Mouse (Mus musculus): ENCODE data around the gene Txn2. TPM values are rescaled to one million over a fixed set of nuclear protein-coding genes. Genes with fewer than 3 reads are reported as not detected.

The Txn2 gene
- polyA plus RNA-seq, 1 experiment from 2014 or later, result 182 TPM

DNA sequence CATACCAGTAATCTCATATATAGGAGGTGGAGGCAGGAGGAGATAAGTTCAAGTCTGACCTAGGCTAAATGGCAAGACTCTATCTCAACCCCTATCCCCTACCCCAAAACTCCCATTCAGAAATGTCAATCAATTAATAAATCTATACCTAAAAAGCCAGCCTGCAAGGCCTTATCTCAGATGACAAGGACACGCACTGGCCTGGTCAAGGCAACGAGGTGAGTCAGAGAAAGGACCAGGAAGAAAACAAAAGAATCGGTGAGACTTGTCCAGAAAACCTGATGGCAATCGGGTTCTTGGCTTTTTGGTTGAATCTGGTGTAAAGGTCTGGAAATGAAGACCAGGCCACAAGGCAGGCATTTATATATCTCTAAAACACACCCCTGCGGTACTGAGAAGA lies 1.9 kb downstream of the Txn2 start:
- no peak overlapping the region for H3K27ac ChIP-seq (ENCODE audit: low read length)
- no peaks in the 10 kb centered on the region for H3K27me3 ChIP-seq (ENCODE audit: control insufficient read depth, insufficient read depth, low read depth, low read length)
- WGBS, result 95% methylated on average over 5 of the region's 5 CpGs
- H3K36me3 ChIP-seq (ENCODE audit: control insufficient read depth, insufficient read depth, low read length), result peaks cover 26% of the 10 kb centered on the region
- no peak for ATAC-seq (ENCODE audit: low read depth)
- no peak overlapping the region for H3K4me3 ChIP-seq (ENCODE audit: low read length)
- no peak overlapping the region for H3K9ac ChIP-seq (ENCODE audit: low read length)
- H3K4me2 ChIP-seq (ENCODE audit: low read depth, low read length), result no peak overlapping the region
- H3K4me1 ChIP-seq (replicated peaks; ENCODE audit: control insufficient read depth, insufficient read depth, low read length), result peaks cover 15% of the 10 kb centered on the region
- no peaks in the 10 kb centered on the region for H3K9me3 ChIP-seq (ENCODE audit: control insufficient read depth, low read length)

DNA sequence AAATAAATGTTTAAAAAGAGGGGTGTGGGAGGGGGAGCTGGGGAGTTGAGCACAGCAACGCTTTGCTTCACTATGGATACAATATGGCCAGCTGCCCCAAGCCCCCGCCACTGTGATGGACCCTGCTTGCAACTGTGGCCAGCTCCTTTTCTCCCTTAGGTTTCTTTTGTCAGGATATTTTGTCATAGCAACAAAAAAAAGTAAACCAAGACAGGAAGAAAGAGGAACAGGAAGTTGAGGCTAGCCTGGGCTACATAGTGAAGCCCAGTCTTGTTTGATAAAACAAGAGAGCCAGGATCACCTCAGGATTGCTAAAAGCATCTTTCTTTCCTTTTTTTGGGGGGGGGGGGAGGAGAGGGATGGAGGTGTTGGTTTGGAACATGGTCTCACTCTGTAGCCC lies 3.6 kb downstream of the Txn2 start:
- Histone ChIP-seq H3K36me3 (ENCODE audit: control insufficient read depth, insufficient read depth, low read length) (peaks cover 26% of the 10 kb centered on the region), H3K4me3 (ENCODE audit: low read length) (no peak overlapping the region), H3K27me3 (ENCODE audit: control insufficient read depth, insufficient read depth, low read depth, low read length) (no peaks in the 10 kb centered on the region), H3K4me1 (replicated peaks; ENCODE audit: control insufficient read depth, insufficient read depth, low read length) (peaks cover 15% of the 10 kb centered on the region), H3K27ac (ENCODE audit: low read length) (no peak overlapping the region), H3K9me3 (ENCODE audit: control insufficient read depth, low read length) (no peaks in the 10 kb centered on the region), H3K9ac (ENCODE audit: low read length) (no peak overlapping the region), H3K4me2 (ENCODE audit: low read depth, low read length) (no peak overlapping the region)
- WGBS, result 88% methylated on average over 2 of the region's 2 CpGs
- ATAC-seq (ENCODE audit: low read depth), result no peak

DNA sequence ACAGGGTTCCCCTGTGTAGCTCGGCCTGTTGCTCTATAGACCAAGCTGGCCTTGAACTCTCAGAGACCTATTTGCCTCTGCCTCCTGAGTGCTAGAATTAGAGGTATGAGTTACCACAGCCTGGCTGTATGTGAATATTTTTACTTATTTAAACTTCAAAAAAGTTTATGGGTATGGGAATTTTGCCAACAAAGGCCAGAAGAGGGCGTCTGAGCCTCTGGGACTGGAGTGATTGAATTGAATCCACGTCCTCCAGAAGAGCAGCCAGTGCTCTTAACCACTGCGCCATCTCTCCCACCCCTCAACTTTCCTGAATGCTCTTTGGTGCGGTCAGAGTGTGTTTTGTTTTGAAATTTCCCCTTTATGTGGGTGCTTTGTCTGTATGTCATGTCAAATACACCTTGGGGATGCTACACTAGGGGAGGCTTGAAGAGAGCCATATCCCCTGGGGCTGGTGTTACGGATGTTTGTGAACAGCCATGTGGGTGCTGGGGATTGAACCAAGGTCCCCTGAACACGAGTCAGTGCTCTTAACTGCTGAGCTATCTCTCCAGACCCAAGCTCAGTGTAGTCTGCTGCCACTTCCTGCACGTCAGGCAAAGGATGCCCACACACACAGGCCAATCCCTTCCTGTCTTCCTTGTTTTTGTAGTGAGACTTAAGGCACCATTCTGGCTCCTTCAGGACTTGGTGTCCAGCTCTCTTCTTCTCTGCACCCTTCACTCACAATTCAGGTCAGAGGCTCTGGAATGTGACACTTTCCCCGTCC lies 5.4 kb downstream of the Txn2 start:
- H3K27ac ChIP-seq (ENCODE audit: low read length), result no peak overlapping the region
- no peak for ATAC-seq (ENCODE audit: low read depth)
- 59% methylated on average over 9 of the region's 9 CpGs for WGBS

DNA sequence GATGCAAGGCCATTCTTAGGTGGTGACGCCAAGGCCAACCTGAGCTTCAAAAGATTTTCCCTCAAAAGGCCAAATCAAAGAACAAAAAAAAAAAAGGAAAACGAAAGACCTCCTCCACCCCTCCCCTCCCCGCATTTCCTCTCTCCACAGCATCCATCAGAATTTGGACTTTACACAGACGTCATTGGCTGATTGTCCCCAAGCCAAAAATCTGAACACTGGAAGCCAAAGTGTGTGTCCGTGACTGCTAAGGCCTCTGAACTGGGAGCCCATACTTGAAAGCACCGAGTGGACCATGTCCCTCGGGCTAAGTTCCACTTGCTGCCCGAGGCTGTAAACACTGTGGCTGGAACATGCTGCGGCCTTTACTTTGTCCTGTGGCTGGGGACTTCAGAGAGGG lies 6.1 kb downstream of the Txn2 start:
- no peak for ATAC-seq (ENCODE audit: low read depth)
- H3K4me3 ChIP-seq (ENCODE audit: low read length), result no peak overlapping the region
- WGBS, result 67% methylated on average over 9 of the region's 9 CpGs

More for the DNA sequence above, 5.4 kb downstream of the Txn2 start:
- H3K27me3 ChIP-seq (ENCODE audit: control insufficient read depth, insufficient read depth, low read depth, low read length), result no peaks in the 10 kb centered on the region
- H3K4me1 ChIP-seq (replicated peaks; ENCODE audit: control insufficient read depth, insufficient read depth, low read length), result peaks cover 9% of the 10 kb centered on the region
- H3K36me3 ChIP-seq (ENCODE audit: control insufficient read depth, insufficient read depth, low read length), result peaks cover 26% of the 10 kb centered on the region
- no peak overlapping the region for H3K9ac ChIP-seq (ENCODE audit: low read length)
- no peaks in the 10 kb centered on the region for H3K9me3 ChIP-seq (ENCODE audit: control insufficient read depth, low read length)
- no peak overlapping the region for H3K4me2 ChIP-seq (ENCODE audit: low read depth, low read length)
- no peak overlapping the region for H3K4me3 ChIP-seq (ENCODE audit: low read length)

DNA sequence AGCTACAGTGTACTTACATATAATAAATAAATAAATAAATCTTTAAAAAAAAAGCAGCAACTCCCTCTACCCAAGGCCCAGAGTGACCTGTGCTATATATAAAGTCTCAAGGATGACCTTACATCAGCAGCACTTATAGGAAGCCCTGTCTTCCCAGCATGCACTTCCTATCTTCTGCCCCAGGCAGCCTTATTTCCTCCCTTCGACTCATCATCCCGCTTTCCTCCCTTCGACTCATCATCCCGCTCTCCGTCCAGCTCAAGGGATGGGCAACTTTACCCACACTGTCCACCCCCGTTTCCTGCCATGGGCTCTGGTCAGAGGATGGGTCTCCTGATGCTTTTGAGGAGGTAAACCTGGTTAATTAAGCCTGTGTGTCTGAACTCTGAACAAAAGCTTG lies 7.2 kb downstream of the Txn2 start:
- Histone ChIP-seq H3K4me1 (replicated peaks; ENCODE audit: control insufficient read depth, insufficient read depth, low read length) (no peaks in the 10 kb centered on the region), H3K36me3 (ENCODE audit: control insufficient read depth, insufficient read depth, low read length) (peaks cover 34% of the 10 kb centered on the region), H3K9ac (ENCODE audit: low read length) (no peak overlapping the region), H3K4me3 (ENCODE audit: low read length) (no peak overlapping the region), H3K4me2 (ENCODE audit: low read depth, low read length) (no peak overlapping the region), H3K27ac (ENCODE audit: low read length) (no peak overlapping the region), H3K27me3 (ENCODE audit: control insufficient read depth, insufficient read depth, low read depth, low read length) (no peaks in the 10 kb centered on the region), H3K9me3 (ENCODE audit: control insufficient read depth, low read length) (no peaks in the 10 kb centered on the region)
- WGBS, result 75% methylated on average over 6 of the region's 6 CpGs
- no peak for ATAC-seq (ENCODE audit: low read depth)

More for the DNA sequence above, 6.1 kb downstream of the Txn2 start:
- Histone ChIP-seq H3K36me3 (ENCODE audit: control insufficient read depth, insufficient read depth, low read length) (peaks cover 29% of the 10 kb centered on the region), H3K9ac (ENCODE audit: low read length) (no peak overlapping the region), H3K4me1 (replicated peaks; ENCODE audit: control insufficient read depth, insufficient read depth, low read length) (peaks cover 3% of the 10 kb centered on the region), H3K4me2 (ENCODE audit: low read depth, low read length) (no peak overlapping the region), H3K27me3 (ENCODE audit: control insufficient read depth, insufficient read depth, low read depth, low read length) (no peaks in the 10 kb centered on the region), H3K9me3 (ENCODE audit: control insufficient read depth, low read length) (no peaks in the 10 kb centered on the region), H3K27ac (ENCODE audit: low read length) (no peak overlapping the region)

DNA sequence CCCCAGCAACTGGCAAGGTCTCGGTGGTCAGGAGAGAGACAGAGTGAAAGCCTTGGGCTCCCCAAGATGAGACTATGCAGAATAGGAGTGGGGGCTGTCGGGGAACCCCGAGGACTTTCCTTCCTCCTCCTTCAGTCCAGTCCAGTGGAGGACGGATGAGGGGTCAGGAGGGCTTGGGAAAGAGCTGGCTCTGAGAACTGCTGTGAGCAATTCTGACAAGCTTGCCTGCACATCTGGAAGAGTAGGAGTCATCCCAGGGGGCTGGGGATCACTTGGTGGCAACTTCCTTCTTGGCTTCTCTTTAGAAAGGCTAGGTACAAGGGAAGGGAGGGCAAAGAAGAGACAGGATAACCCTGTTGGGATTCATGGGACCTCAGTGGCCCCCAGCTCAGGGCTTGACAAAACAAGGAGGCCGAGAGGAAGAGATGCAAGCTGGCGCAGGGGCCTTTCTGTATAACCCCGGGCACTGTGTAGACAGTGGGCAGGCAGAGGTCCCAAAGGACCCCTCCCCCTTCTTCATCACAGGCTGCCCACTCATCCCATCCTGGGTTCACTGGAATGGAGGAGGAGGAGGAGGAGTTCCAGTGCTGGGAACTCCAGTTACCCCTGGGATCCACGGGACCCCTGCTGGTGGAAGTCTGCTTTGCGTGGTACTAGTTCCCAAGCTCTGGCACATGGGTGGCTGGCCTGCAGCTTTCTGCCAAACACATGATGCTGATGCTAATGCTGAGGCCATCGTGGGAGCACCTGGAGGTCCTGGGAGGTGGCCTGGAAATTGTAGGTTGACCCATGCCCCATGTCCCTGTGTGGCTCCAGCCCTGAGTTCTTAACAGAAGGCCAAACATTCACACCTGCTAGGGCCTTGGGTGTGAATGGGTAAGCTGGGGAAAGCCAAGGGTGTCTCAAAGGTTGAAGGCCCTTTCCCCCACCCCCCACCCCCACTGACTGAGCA lies 8.0 kb downstream of the Txn2 start:
- H3K4me1 ChIP-seq (replicated peaks; ENCODE audit: control insufficient read depth, insufficient read depth, low read length), result no peaks in the 10 kb centered on the region
- 70% methylated on average over 10 of the region's 10 CpGs for WGBS
- H3K9me3 ChIP-seq (ENCODE audit: control insufficient read depth, low read length), result no peaks in the 10 kb centered on the region
- H3K27ac ChIP-seq (ENCODE audit: low read length), result no peak overlapping the region
- no peak overlapping the region for H3K4me3 ChIP-seq (ENCODE audit: low read length)
- no peak overlapping the region for H3K9ac ChIP-seq (ENCODE audit: low read length)
- H3K36me3 ChIP-seq (ENCODE audit: control insufficient read depth, insufficient read depth, low read length), result peaks cover 31% of the 10 kb centered on the region
- ATAC-seq (ENCODE audit: low read depth), result peak; percentile 27; the same call in 1 of the 2 replicates
- no peaks in the 10 kb centered on the region for H3K27me3 ChIP-seq (ENCODE audit: control insufficient read depth, insufficient read depth, low read depth, low read length)
- no peak overlapping the region for H3K4me2 ChIP-seq (ENCODE audit: low read depth, low read length)

DNA sequence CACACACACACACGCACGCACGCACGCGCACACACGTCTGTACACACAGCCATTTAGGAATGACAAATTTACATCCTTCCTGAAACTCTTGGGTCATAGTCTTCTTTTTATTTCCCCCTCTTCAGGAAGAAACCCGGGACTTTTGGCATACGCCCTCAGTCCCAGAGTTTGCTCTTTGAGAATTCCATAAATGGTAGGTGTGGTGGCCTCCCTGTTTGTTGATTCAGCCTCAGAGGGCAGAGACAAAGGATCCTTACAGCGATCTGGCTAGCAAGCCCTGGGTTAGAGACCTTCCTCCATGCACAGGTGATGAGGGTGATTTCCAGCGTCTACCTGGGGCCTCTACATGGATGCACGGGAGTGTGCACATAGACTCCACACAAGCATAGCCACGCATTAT lies 9.4 kb downstream of the Txn2 start:
- Histone ChIP-seq H3K36me3 (ENCODE audit: control insufficient read depth, insufficient read depth, low read length) (peaks cover 34% of the 10 kb centered on the region), H3K27me3 (ENCODE audit: control insufficient read depth, insufficient read depth, low read depth, low read length) (no peaks in the 10 kb centered on the region), H3K4me3 (ENCODE audit: low read length) (no peak overlapping the region), H3K9ac (ENCODE audit: low read length) (no peak overlapping the region), H3K9me3 (ENCODE audit: control insufficient read depth, low read length) (no peaks in the 10 kb centered on the region), H3K4me1 (replicated peaks; ENCODE audit: control insufficient read depth, insufficient read depth, low read length) (no peaks in the 10 kb centered on the region), H3K4me2 (ENCODE audit: low read depth, low read length) (no peak overlapping the region), H3K27ac (ENCODE audit: low read length) (no peak overlapping the region; the same call in 1 of the 2 replicates)
- 76% methylated on average over 12 of the region's 12 CpGs for WGBS
- no peak for ATAC-seq (ENCODE audit: low read depth)

DNA sequence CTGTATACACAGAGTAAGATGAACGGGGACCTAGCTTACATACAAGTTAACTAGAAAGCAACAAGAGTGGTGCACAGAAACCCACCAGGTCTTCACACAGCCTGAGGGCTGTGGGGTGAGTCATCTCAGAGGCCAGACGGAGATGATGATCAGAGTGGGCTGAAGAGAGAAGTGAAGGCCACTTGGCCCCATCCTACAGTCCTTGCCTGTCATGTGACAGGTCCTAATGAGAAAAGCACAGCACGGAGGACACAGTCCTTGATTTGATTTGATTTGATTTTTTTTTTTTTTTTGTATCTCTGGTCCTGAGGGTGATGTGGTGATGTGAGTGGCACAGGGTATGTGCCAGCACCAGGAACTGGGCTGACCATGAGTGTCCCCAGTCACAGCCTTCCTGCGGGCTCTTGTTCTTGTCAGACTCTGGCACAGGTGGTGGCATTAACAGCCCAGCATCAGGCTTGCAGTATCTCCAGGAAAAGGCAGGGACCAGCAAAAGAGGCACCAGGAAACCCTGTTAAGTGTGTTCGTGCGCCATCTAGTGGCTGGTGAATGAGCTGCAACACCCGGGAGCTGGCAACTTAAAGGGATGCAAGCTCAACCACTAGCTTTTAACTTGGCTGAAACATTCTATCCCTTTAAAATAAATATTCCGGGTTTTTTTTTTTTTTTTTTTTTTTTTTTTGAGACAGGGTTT lies 11.8 kb downstream of the Txn2 start:
- H3K27me3 ChIP-seq (ENCODE audit: control insufficient read depth, insufficient read depth, low read depth, low read length), result no peaks in the 10 kb centered on the region
- H3K4me1 ChIP-seq (replicated peaks; ENCODE audit: control insufficient read depth, insufficient read depth, low read length), result peaks cover 2% of the 10 kb centered on the region; the same call in 1 of the 2 replicates
- no peak overlapping the region for H3K27ac ChIP-seq (ENCODE audit: low read length)
- no peaks in the 10 kb centered on the region for H3K9me3 ChIP-seq (ENCODE audit: control insufficient read depth, low read length)
- H3K4me3 ChIP-seq (ENCODE audit: low read length), result no peak overlapping the region
- WGBS, result 35% methylated on average over 8 of the region's 8 CpGs
- no peak overlapping the region for H3K9ac ChIP-seq (ENCODE audit: low read length)
- no peak overlapping the region for H3K4me2 ChIP-seq (ENCODE audit: low read depth, low read length)
- peaks cover 21% of the 10 kb centered on the region for H3K36me3 ChIP-seq (ENCODE audit: control insufficient read depth, insufficient read depth, low read length)
- ATAC-seq (ENCODE audit: low read depth), result peak; percentile 47

DNA sequence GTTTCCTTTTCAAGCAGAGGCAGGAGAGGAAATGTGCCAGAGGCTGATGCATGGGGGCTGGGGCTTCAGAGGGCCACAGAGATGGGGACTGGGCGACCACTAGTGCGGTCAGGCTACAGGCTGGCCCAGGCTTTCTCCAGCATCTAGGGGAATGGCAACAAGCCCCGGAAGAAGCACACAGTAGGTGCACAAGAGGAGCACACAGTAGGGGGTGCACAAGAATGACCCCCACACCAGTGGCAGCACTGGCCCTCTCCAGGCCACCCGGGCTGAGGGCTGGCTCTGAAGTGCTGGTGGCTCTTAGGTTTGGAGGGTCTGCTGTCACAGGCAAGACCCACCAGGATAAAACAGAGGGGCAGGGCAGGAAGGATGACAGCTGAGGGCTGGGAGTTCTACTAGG lies 13.5 kb downstream of the Txn2 start:
- Histone ChIP-seq H3K27ac (ENCODE audit: low read length) (no peak overlapping the region), H3K36me3 (ENCODE audit: control insufficient read depth, insufficient read depth, low read length) (peaks cover 21% of the 10 kb centered on the region), H3K9ac (ENCODE audit: low read length) (no peak overlapping the region), H3K9me3 (ENCODE audit: control insufficient read depth, low read length) (no peaks in the 10 kb centered on the region), H3K4me1 (replicated peaks; ENCODE audit: control insufficient read depth, insufficient read depth, low read length) (peaks cover 7% of the 10 kb centered on the region; the same call in 1 of the 2 replicates), H3K4me2 (ENCODE audit: low read depth, low read length) (no peak overlapping the region), H3K27me3 (ENCODE audit: control insufficient read depth, insufficient read depth, low read depth, low read length) (no peaks in the 10 kb centered on the region), H3K4me3 (ENCODE audit: low read length) (no peak overlapping the region)
- ATAC-seq (ENCODE audit: low read depth), result no peak
- 95% methylated on average over 4 of the region's 4 CpGs for WGBS

All from lung, embryonic 16.5 days (tissue).